Mouse (Mus musculus): ENCODE measurements around the gene Ncstn. TPM values are rescaled to one million over a fixed set of nuclear protein-coding genes. Genes with fewer than 3 reads are reported as not detected.

The Ncstn gene
- total and polyA plus RNA-seq, 2 experiments from 2014 or later = 77.5 to 101 TPM

- H3K4me3 ChIP-seq (ENCODE audit: low read length) = peak overlapping the region; percentile 81
- peaks cover 15% of the 10 kb centered on the region; the same call in 1 of the 2 replicates for H3K36me3 ChIP-seq (ENCODE audit: insufficient read depth, low read length)
- H3K9me3 ChIP-seq (ENCODE audit: low read length) = no peaks in the 10 kb centered on the region
- ATAC-seq (peak; percentile 70; the same call in 1 of the 2 replicates), DNase-seq (ENCODE audit: low spot score) (no peak)
- peak overlapping the region; percentile 74 for H3K4me2 ChIP-seq (ENCODE audit: low read depth, low read length)
- WGBS = 2% methylated on average over 24 of the region's 24 CpGs
- peak overlapping the region; percentile 93 for H3K27ac ChIP-seq
- peaks cover 16% of the 10 kb centered on the region; the same call in 1 of the 2 replicates for H3K4me1 ChIP-seq (ENCODE audit: insufficient read depth, low read length)
- TF ChIP-seq CTCF (IDR thresholded peaks at IDR 0.05; ENCODE audit: low read depth) = no peak
- H3K9ac ChIP-seq (replicated peaks; ENCODE audit: low read length) = peak overlapping the region; percentile 91
- H3K27me3 ChIP-seq (ENCODE audit: insufficient read depth, low read length) = no peaks in the 10 kb centered on the region
These were observed 377 bp upstream of the Ncstn start for GRCm38 (mm10) chr1:172082899-172083445.

GRCm38 (mm10) chr1:172077981-172078380 is 4.6 kb downstream of the Ncstn start:
- Histone ChIP-seq H3K27me3 (ENCODE audit: insufficient read depth, low read length) (no peaks in the 10 kb centered on the region), H3K36me3 (ENCODE audit: insufficient read depth, low read length) (peaks cover 43% of the 10 kb centered on the region; the same call in 1 of the 2 replicates), H3K27ac (no peak overlapping the region), H3K9ac (replicated peaks; ENCODE audit: low read length) (no peak overlapping the region), H3K4me3 (ENCODE audit: low read length) (no peak overlapping the region), H3K4me1 (ENCODE audit: insufficient read depth, low read length) (0 out of 2 replicates have a peak, but pooled peaks cover 5% of the 10 kb centered on the region), H3K4me2 (ENCODE audit: low read depth, low read length) (no peak overlapping the region), H3K9me3 (ENCODE audit: low read length) (no peaks in the 10 kb centered on the region)
- ATAC-seq = no peak
- no peak for TF ChIP-seq CTCF (IDR thresholded peaks at IDR 0.05; ENCODE audit: low read depth)
- no peak for DNase-seq (ENCODE audit: low spot score)
- WGBS = 77% methylated on average over 5 of the region's 5 CpGs

- Histone ChIP-seq H3K27me3 (ENCODE audit: insufficient read depth, low read length) (no peaks in the 10 kb centered on the region), H3K4me1 (ENCODE audit: insufficient read depth, low read length) (no peaks in the 10 kb centered on the region), H3K9ac (replicated peaks; ENCODE audit: low read length) (no peak overlapping the region), H3K4me3 (ENCODE audit: low read length) (no peak overlapping the region), H3K36me3 (ENCODE audit: insufficient read depth, low read length) (peaks cover 78% of the 10 kb centered on the region), H3K4me2 (ENCODE audit: low read depth, low read length) (no peak overlapping the region), H3K27ac (no peak overlapping the region), H3K9me3 (ENCODE audit: low read length) (no peaks in the 10 kb centered on the region)
- WGBS = 94% methylated on average over 7 of the region's 7 CpGs
- no peak for ATAC-seq
- no peak for DNase-seq (ENCODE audit: low spot score)
- TF ChIP-seq CTCF (IDR thresholded peaks at IDR 0.05; ENCODE audit: low read depth) = no peak
These were observed 10.0 kb downstream of the Ncstn start for GRCm38 (mm10) chr1:172072604-172073003.

- TF ChIP-seq CTCF (IDR thresholded peaks at IDR 0.05; ENCODE audit: low read depth) = no peak
- Histone ChIP-seq H3K27ac (0 out of 2 replicates have a peak overlapping the region, but pooled peaks have one; percentile 20), H3K9me3 (ENCODE audit: low read length) (no peaks in the 10 kb centered on the region), H3K36me3 (ENCODE audit: insufficient read depth, low read length) (peaks cover 88% of the 10 kb centered on the region), H3K4me2 (ENCODE audit: low read depth, low read length) (no peak overlapping the region), H3K4me1 (ENCODE audit: insufficient read depth, low read length) (no peaks in the 10 kb centered on the region), H3K4me3 (ENCODE audit: low read length) (no peak overlapping the region), H3K9ac (replicated peaks; ENCODE audit: low read length) (no peak overlapping the region), H3K27me3 (ENCODE audit: insufficient read depth, low read length) (no peaks in the 10 kb centered on the region)
- 63% methylated on average over 4 of the region's 4 CpGs for WGBS
- ATAC-seq = peak; percentile 70
- peak; percentile 58 for DNase-seq (ENCODE audit: low spot score)
These were observed 11.0 kb downstream of the Ncstn start for GRCm38 (mm10) chr1:172071556-172071955.

- Histone ChIP-seq H3K4me1 (ENCODE audit: insufficient read depth, low read length) (no peaks in the 10 kb centered on the region), H3K27ac (no peak overlapping the region), H3K4me2 (ENCODE audit: low read depth, low read length) (no peak overlapping the region), H3K9ac (replicated peaks; ENCODE audit: low read length) (no peak overlapping the region), H3K36me3 (ENCODE audit: insufficient read depth, low read length) (peaks cover 91% of the 10 kb centered on the region), H3K4me3 (ENCODE audit: low read length) (no peak overlapping the region), H3K27me3 (ENCODE audit: insufficient read depth, low read length) (no peaks in the 10 kb centered on the region), H3K9me3 (ENCODE audit: low read length) (no peaks in the 10 kb centered on the region)
- ATAC-seq (no peak), DNase-seq (ENCODE audit: low spot score) (no peak)
- WGBS = 82% methylated on average over 6 of the region's 6 CpGs
- no peak for TF ChIP-seq CTCF (IDR thresholded peaks at IDR 0.05; ENCODE audit: low read depth)
These were observed 12.4 kb downstream of the Ncstn start for GRCm38 (mm10) chr1:172070227-172070626.

- Histone ChIP-seq H3K36me3 (ENCODE audit: insufficient read depth, low read length) (peaks cover 49% of the 10 kb centered on the region), H3K27ac (peak overlapping the region; percentile 73), H3K4me1 (ENCODE audit: insufficient read depth, low read length) (0 out of 2 replicates have a peak, but pooled peaks cover 4% of the 10 kb centered on the region), H3K9ac (replicated peaks; ENCODE audit: low read length) (no peak overlapping the region; the same call in 1 of the 2 replicates), H3K4me3 (ENCODE audit: low read length) (no peak overlapping the region), H3K9me3 (ENCODE audit: low read length) (no peaks in the 10 kb centered on the region), H3K4me2 (ENCODE audit: low read depth, low read length) (no peak overlapping the region), H3K27me3 (ENCODE audit: insufficient read depth, low read length) (no peaks in the 10 kb centered on the region)
- DNase-seq (ENCODE audit: low spot score) = peak; percentile 72
- peak; percentile 49 for TF ChIP-seq CTCF (IDR thresholded peaks at IDR 0.05; ENCODE audit: low read depth)
- 30% methylated on average over 13 of the region's 13 CpGs for WGBS
- ATAC-seq = peak; percentile 80
These were observed 17.9 kb downstream of the Ncstn start for GRCm38 (mm10) chr1:172064613-172065141.

All from hindbrain, postnatal 0 days (tissue).